Mouse (Mus musculus): ENCODE measurements around the gene Zc3h18. TPM values are rescaled to one million over a fixed set of nuclear protein-coding genes. Genes with fewer than 3 reads are reported as not detected.

Gene Zc3h18
- total and polyA plus RNA-seq, 3 experiments = 30.2 to 122 (median 98.5) TPM

DNA sequence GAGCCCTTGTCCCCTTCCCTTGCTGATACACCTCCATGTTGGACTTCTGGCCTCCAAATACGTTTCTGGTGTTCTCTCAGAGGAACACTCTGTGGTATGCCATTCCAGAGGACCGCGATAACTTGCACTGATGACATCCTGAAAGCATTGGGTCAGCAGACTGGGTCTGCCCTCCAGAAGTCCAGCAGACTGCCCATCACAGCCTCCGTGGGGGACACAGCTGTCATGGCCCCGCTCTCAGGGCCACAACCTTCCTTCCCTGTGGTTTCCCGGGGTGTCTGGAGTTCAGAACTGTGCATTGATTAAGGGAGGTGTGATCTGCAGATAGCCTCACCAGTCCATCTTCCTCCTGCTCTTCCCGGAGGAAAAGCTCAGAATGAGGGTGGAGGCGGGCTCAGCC is 86.1 kb downstream of the Zc3h18 start:
- Histone ChIP-seq H3K9me3 (replicated peaks; ENCODE audit: insufficient read depth, low read length) (no peaks in the 10 kb centered on the region), H3K79me2 (ENCODE audit: control insufficient read depth, insufficient read depth, low read length, poor library complexity) (no peaks in the 10 kb centered on the region), H3K27ac (ENCODE audit: control insufficient read depth, low read depth, low read length) (no peak overlapping the region), H3K36me3 (ENCODE audit: control insufficient read depth in 1 of 2, insufficient read depth in 2 of 2, low read length in 2 of 2) (peaks cover 0 to 8% of the 10 kb centered on the region in 2 experiments; a peak in 3 of 4 replicates), H3K4me3 (ENCODE audit: control insufficient read depth in 1 of 2, insufficient read depth in 1 of 2, low read depth in 2 of 2, low read length in 2 of 2) (no peak overlapping the region), H3K27me3 (ENCODE audit: control insufficient read depth in 1 of 2, insufficient read depth in 2 of 2, low read length in 2 of 2) (no peaks in the 10 kb centered on the region; a peak in 1 of 4 replicates), H3K4me1 (ENCODE audit: control insufficient read depth in 1 of 2, insufficient read depth in 2 of 2, low read length in 2 of 2) (peaks cover 2 to 32% of the 10 kb centered on the region in 2 experiments; a peak in 3 of 4 replicates), H3K9ac (ENCODE audit: control insufficient read depth, low read depth, low read length, poor library complexity, severe bottlenecking) (no peak overlapping the region)
- no peak for TF ChIP-seq HCFC1 (IDR thresholded peaks at IDR 0.05; ENCODE audit: low read depth, low read length)
- TF ChIP-seq SIN3A (IDR thresholded peaks at IDR 0.05; ENCODE audit: low read length) = no peak
- TF ChIP-seq TAL1 (IDR thresholded peaks at IDR 0.05; ENCODE audit: low read length) = no peak
- TF ChIP-seq ELF1 (IDR thresholded peaks at IDR 0.05; ENCODE audit: low read depth, low read length) = no peak
- TF ChIP-seq POLR2AphosphoS2 (IDR thresholded peaks at IDR 0.05; ENCODE audit: low read length) = no peak
- no peak for TF ChIP-seq USF2 (IDR thresholded peaks at IDR 0.05; ENCODE audit: borderline replicate concordance in 1 of 2, insufficient read depth in 1 of 2, low read depth in 1 of 2, low read length in 2 of 2)
- no peak for TF ChIP-seq MXI1 (IDR thresholded peaks at IDR 0.05; ENCODE audit: low read depth, low read length)
- TF ChIP-seq NRF1 (IDR thresholded peaks at IDR 0.05; ENCODE audit: insufficient read depth, low read depth, low read length, poor library complexity, severe bottlenecking) = no peak
- no peak for TF ChIP-seq MYC (IDR thresholded peaks at IDR 0.05; ENCODE audit: low read depth, low read length)
- TF ChIP-seq SMC3 (IDR thresholded peaks at IDR 0.05; ENCODE audit: low read depth, low read length) = no peak
- TF ChIP-seq CHD2 (IDR thresholded peaks at IDR 0.05; ENCODE audit: low read length) = no peak
- no peak for DNase-seq (ENCODE audit: low read depth, low spot score)

DNA sequence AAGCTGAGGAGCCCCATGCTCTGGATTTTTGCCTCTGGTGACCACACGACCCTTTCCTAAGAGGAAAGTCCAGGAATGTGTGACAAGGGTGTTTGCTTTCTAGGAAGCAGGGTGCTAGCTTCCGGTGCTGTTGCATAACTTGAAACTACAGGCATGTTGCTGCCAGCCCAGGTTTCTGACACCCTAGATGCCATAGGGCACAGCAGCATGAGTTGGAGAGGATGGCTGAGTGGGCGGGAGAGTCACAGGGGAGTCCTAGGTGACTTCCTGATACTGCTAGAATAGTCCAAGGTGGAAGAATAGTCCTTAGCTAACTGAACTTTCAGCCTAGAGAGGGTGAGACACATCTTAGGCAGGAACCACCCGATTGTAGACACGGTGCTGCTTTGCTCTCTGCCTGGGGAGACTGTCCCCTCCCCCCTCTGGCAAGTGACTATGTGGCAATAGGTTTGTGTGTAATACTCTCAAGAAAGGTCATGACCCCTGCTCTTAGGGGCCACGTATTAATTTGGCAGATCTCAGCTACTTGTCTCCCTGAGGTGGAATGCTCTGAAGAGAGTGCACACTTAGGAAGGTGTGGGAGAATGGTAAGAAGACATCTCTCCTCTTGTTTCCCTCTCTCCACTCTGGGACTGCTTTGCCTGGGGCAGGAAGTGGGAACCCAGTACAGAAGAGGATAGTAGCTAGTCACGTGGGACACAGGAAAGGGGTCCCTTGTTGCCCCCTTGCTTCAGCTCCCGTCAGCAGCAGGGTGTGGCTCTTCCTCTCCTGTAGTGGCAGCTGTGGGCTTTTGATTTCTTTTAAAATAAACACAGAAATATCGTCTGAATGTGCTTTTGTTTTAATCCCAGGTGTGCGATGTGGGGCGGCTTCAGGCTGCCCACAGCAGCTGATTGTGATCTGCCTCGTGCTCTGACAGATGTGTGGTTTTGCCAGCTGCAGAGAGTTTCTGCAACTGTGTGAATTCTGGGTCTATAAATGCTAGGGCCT is 87.5 kb downstream of the Zc3h18 start:
- no peaks in the 10 kb centered on the region for H3K27me3 ChIP-seq (ENCODE audit: control insufficient read depth in 1 of 2, insufficient read depth in 2 of 2, low read length in 2 of 2)
- H3K36me3 ChIP-seq (ENCODE audit: control insufficient read depth in 1 of 2, insufficient read depth in 2 of 2, low read length in 2 of 2) = peaks cover 0 to 8% of the 10 kb centered on the region in 2 experiments; a peak in 3 of 4 replicates
- peak; percentile 31 for DNase-seq (ENCODE audit: low read depth, low spot score)
- TF ChIP-seq USF2 (IDR thresholded peaks at IDR 0.05; ENCODE audit: borderline replicate concordance in 1 of 2, insufficient read depth in 1 of 2, low read depth in 1 of 2, low read length in 2 of 2) = no peak
- TF ChIP-seq NRF1 (IDR thresholded peaks at IDR 0.05; ENCODE audit: insufficient read depth, low read depth, low read length, poor library complexity, severe bottlenecking) = no peak
- TF ChIP-seq MYC (IDR thresholded peaks at IDR 0.05; ENCODE audit: low read depth, low read length) = no peak
- peak; percentile 42; the same call in 1 of the 2 replicates for TF ChIP-seq TCF12 (IDR thresholded peaks at IDR 0.05; ENCODE audit: low read depth, low read length)
- peak; percentile 74 for TF ChIP-seq USF1 (IDR thresholded peaks at IDR 0.05; ENCODE audit: low read depth, low read length)
- peak; percentile 48; the same call in 1 of the 2 replicates for TF ChIP-seq ETS1 (IDR thresholded peaks at IDR 0.05; ENCODE audit: low read depth, low read length)
- no peak for TF ChIP-seq NELFE (IDR thresholded peaks at IDR 0.05; ENCODE audit: low read depth, low read length)
- TF ChIP-seq BHLHE40 (IDR thresholded peaks at IDR 0.05; ENCODE audit: borderline replicate concordance, low read depth, low read length) = peak; percentile 77; the same call in 1 of the 2 replicates
- H3K4me3 ChIP-seq (ENCODE audit: control insufficient read depth in 1 of 2, insufficient read depth in 1 of 2, low read depth in 2 of 2, low read length in 2 of 2) = no peak overlapping the region
- H3K79me2 ChIP-seq (ENCODE audit: control insufficient read depth, insufficient read depth, low read length, poor library complexity) = no peaks in the 10 kb centered on the region
- H3K4me1 ChIP-seq (ENCODE audit: control insufficient read depth in 1 of 2, insufficient read depth in 2 of 2, low read length in 2 of 2) = peaks cover 2 to 32% of the 10 kb centered on the region in 2 experiments; a peak in 3 of 4 replicates
- no peak overlapping the region for H3K27ac ChIP-seq (ENCODE audit: control insufficient read depth, low read depth, low read length)
- H3K9ac ChIP-seq (ENCODE audit: control insufficient read depth, low read depth, low read length, poor library complexity, severe bottlenecking) = no peak overlapping the region
- H3K9me3 ChIP-seq (replicated peaks; ENCODE audit: insufficient read depth, low read length) = no peaks in the 10 kb centered on the region

Data from MEL (cell line).